Mouse (Mus musculus) midbrain, embryonic 11.5 days (tissue): ENCODE results near the gene Rps19bp1. TPM values are rescaled to one million over a fixed set of nuclear protein-coding genes. Genes with fewer than 3 reads are reported as not detected.

Experiments
- ATAC-seq: fragments of 200-750 bp; cut with Nextera tagmentation; 2 replicates; pipeline ENCODE4 v1.8.0; 2017; ENCODE audit warnings: moderate TSS enrichment, moderate library complexity; ENCODE audit not compliant: low FRiP score
- DNase-seq: peaks from one replicate; pipeline ENCODE4 v3.0.0; 2015; ENCODE audit warnings: low spot score; ENCODE audit errors: missing footprints
- H3K27ac ChIP-seq: fragments of 300-500 bp; sonication (generic); 2 replicates; pipeline ENCODE4 v1.5.1; 2014; ENCODE audit warnings: low read depth, low read length
- H3K27me3 ChIP-seq: fragments of 300-500 bp; sonication (generic); 2 replicates; pipeline ENCODE4 v1.6.1; 2014; ENCODE audit warnings: mild to moderate bottlenecking, low read length, moderate library complexity, mixed read lengths; ENCODE audit not compliant: control insufficient read depth, insufficient read depth
- H3K36me3 ChIP-seq: fragments of 300-500 bp; sonication (generic); 2 replicates; pipeline ENCODE4 v1.6.1; 2014; ENCODE audit warnings: mild to moderate bottlenecking, low read length, moderate library complexity, mixed read lengths; ENCODE audit not compliant: control insufficient read depth, insufficient read depth
- H3K4me1 ChIP-seq: fragments of 300-500 bp; sonication (generic); 2 replicates; pipeline ENCODE4 v1.6.1; 2014; ENCODE audit warnings: low read length; ENCODE audit not compliant: control insufficient read depth, insufficient read depth
- H3K4me2 ChIP-seq: fragments of 300-500 bp; sonication (generic); 2 replicates; pipeline ENCODE4 v1.6.1; 2014; ENCODE audit warnings: mild to moderate bottlenecking, moderate library complexity
- H3K4me3 ChIP-seq: fragments of 300-500 bp; sonication (generic); 2 replicates; pipeline ENCODE4 v1.5.1; 2014; ENCODE audit warnings: low read depth, low read length
- H3K9ac ChIP-seq: fragments of 300-500 bp; sonication (generic); 2 replicates; pipeline ENCODE4 v1.6.1; 2014; ENCODE audit warnings: low read length
- H3K9me3 ChIP-seq: fragments of 300-500 bp; sonication (generic); 2 replicates; pipeline ENCODE4 v1.6.1; 2016; ENCODE audit warnings: low read length; ENCODE audit not compliant: control insufficient read depth
- WGBS: fragments of 180-500 bp; shearing (Covaris S2); extraction: QIAGEN DNeasy Blood & Tissue Kit; methylation state at CpG from one replicate; pipeline ENCODE4 v1.1.7; 2014; 5-methylcytosine and 5-hydroxymethylcytosine counted together
- polyA plus RNA-seq: library from polyadenylated mRNA; unstranded; fragments of >200 nt; fragmentation: Nextera tagmentation; extraction: Ambion mirVana; gene quantifications from 2 replicates; pipeline ENCODE4 v1.2.1, GENCODE M21; 2014

The Rps19bp1 gene
- polyA plus RNA-seq, 1 experiment from 2014 or later = 75.4 TPM

- peak; percentile 79 for DNase-seq
- no peak overlapping the region for H3K27ac ChIP-seq
- WGBS = 18% methylated on average over 10 of the region's 10 CpGs
- H3K9me3 ChIP-seq = no peaks in the 10 kb centered on the region
- no peaks in the 10 kb centered on the region for H3K27me3 ChIP-seq
- ATAC-seq = no peak
- no peak overlapping the region for H3K9ac ChIP-seq
- no peak overlapping the region for H3K4me3 ChIP-seq
- no peaks in the 10 kb centered on the region for H3K4me1 ChIP-seq
- no peak overlapping the region for H3K4me2 ChIP-seq
- peaks cover 9% of the 10 kb centered on the region for H3K36me3 ChIP-seq
Observed at GRCm38 (mm10) chr15:80215716-80216479, 48.2 kb downstream of the Rps19bp1 start.

DNA sequence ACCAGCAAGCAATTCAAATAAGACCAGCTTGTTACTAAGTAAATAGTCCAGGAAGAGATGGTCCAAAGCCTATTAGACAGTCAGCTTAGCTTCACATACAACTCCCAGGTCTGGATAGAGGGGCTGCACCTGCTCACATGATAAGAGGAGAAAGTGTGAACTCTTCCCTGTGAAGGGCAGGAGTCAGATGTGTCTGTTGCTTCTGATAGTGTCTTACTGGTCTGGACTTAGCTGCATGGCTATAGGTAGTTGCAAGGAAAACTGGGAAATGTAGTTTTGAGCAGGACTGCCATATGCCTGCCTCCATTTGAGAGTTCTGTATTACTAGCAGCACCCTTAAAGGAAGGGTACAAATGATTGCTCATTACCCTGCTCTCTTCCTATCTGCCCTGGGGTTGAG, 50.4 kb downstream of the Rps19bp1 start:
- H3K27ac ChIP-seq = no peak overlapping the region
- ATAC-seq = no peak

More for the DNA sequence above, 50.4 kb downstream of the Rps19bp1 start:
- H3K27me3 ChIP-seq = no peaks in the 10 kb centered on the region
- no peaks in the 10 kb centered on the region for H3K4me1 ChIP-seq
- no peak overlapping the region for H3K4me3 ChIP-seq
- peaks cover 9% of the 10 kb centered on the region for H3K36me3 ChIP-seq
- H3K9ac ChIP-seq = no peak overlapping the region
- DNase-seq = peak; percentile 75
- no peak overlapping the region for H3K4me2 ChIP-seq
- H3K9me3 ChIP-seq = no peaks in the 10 kb centered on the region

Other genes with a start within 250 kb of the Rps19bp1 start
- 1.5 and 2.0 TPM in 2 replicates for gene Pdgfb, start 249.3 kb downstream of the Rps19bp1 start, polyA plus RNA-seq
- 6.2 and 7.4 TPM in 2 replicates for gene Syngr1, start 173.0 kb downstream of the Rps19bp1 start, polyA plus RNA-seq
- 1,032 and 1,053 TPM in 2 replicates for gene Rpl3, start 172.4 kb downstream of the Rps19bp1 start, polyA plus RNA-seq
- gene Tab1, start 131.2 kb downstream of the Rps19bp1 start, polyA plus RNA-seq = 24.9 and 29.4 TPM in 2 replicates
- gene Mgat3, start 90.6 kb downstream of the Rps19bp1 start, polyA plus RNA-seq = 8.0 and 10.7 TPM in 2 replicates
- gene Mief1, start 30.3 kb downstream of the Rps19bp1 start, polyA plus RNA-seq = 35.5 and 40.8 TPM in 2 replicates
- gene AC140267.1, start 28.5 kb downstream of the Rps19bp1 start, polyA plus RNA-seq = not detected in 2 replicates
- gene Atf4, start 9.1 kb downstream of the Rps19bp1 start, polyA plus RNA-seq = 137 and 144 TPM in 2 replicates
- gene Cacna1i, start 22.9 kb upstream of the Rps19bp1 start, polyA plus RNA-seq = 0.03 and 0.05 TPM in 2 replicates